Mouse (Mus musculus): ENCODE measurements around the gene Mt2.

DNA sequence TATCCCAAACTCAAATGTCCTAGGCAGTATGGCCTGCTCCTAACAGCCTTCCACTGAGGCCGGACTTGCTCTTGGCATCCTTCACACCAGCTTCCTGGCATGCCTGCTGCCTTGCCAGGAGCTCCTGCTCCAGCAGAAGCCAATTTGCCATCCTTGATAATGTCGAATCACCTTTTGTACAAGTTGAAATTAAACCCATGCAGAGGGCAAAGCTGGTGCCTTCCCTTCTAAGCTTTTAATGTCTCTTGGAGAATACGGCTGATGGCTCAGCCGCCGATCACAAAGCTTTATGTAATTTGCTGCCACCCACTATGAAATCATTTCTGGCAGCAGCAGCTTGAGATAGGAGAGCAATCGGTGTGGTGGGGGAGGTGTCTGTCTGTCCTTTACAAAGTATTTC is 37.2 kb downstream of the Mt2 start:
- TF ChIP-seq CTCF (IDR thresholded peaks at IDR 0.05; ENCODE audit: low read depth) (no peak), EP300 (optimal IDR thresholded peaks at IDR 0.05) (no peak)
